ENCODE assay signal across 9 mouse cellular contexts in the genomic region with DNA sequence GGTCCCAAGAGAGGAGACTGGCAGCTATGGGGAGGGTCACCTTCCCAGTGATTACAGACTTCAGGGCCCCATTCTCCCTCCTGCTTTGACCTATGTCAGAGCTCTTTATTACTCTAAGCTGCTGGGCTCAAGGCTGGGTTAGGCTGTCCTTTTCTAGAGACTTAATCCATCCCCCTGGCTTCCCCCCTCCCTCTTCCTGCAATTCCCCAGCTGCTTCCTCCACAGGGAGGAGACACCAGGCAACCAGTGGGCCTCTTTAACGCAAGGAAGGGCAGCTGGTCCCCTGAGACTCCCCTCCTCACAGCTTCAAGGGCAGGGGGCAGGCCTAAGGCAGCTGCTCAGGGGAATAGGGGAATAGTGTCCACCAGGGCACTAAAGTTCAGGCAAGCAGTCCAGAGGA. TPM values are rescaled to one million over a fixed set of nuclear protein-coding genes. Genes with fewer than 3 reads are reported as not detected.
A peak's percentile ranks its signal among the peaks of the same experiment; 100 is the strongest.
DNase-seq lines count a peak whose midpoint lies in the region; ATAC-seq and TF ChIP-seq lines count a peak whose summit lies in the region.
"Had no signal": no experiment of that assay in that cellular context is flagged by ENCODE, and none has a peak within 500 bp of the region (broad histone marks: within the 10 kb centered on the region; RNA-seq: fewer than 3 reads in every experiment).

No protein-coding gene starts in this region.

- intact Hi-C loops in left cerebral cortex, postnatal 36 days (cut with DNase I) = no loop called here

- H3K9ac ChIP-seq in forebrain, embryonic 12.5 days = no peak overlapping the region
- H3K9ac ChIP-seq in forebrain, postnatal 0 days = no peak overlapping the region
- no peak overlapping the region for H3K9ac ChIP-seq in heart, postnatal 0 days (replicated peaks; ENCODE audit: low read depth, low read length)

- ATAC-seq in forebrain, embryonic 12.5 days (ENCODE audit: low FRiP score) = no peak
- no peak for ATAC-seq in forebrain, postnatal 0 days
- 0 out of 2 replicates have a peak, but pooled peaks have one; percentile 8 for ATAC-seq in heart, postnatal 0 days (ENCODE audit: insufficient read depth, low read depth)
- no peak for ATAC-seq in frontal cortex, adult (ENCODE audit: low TSS enrichment)

- H3K27ac ChIP-seq in forebrain, embryonic 12.5 days = no peak overlapping the region; the same call in 1 of the 2 replicates
- no peak overlapping the region for H3K27ac ChIP-seq in forebrain, postnatal 0 days (ENCODE audit: low read depth, low read length)
- H3K27ac ChIP-seq in heart, postnatal 0 days (ENCODE audit: low read depth) = peak overlapping the region; percentile 32

- no peak for TF ChIP-seq CTCF in forebrain, postnatal 0 days (IDR thresholded peaks at IDR 0.05; ENCODE audit: low read depth)
- TF ChIP-seq CTCF in heart, postnatal 0 days (IDR thresholded peaks at IDR 0.05; ENCODE audit: low read depth) = 0 out of 2 replicates have a peak, but pooled peaks have one; percentile 1

- DNase-seq in forebrain, postnatal 0 days = no peak
- DNase-seq in adipocyte (ENCODE audit: low spot score) = peak; percentile 76
- peak; percentile 53 for DNase-seq in heart, postnatal 0 days (ENCODE audit: low spot score)
- peak; percentile 53 for DNase-seq in lung, postnatal 25 days (ENCODE audit: low spot score)
- no peak for DNase-seq in left cerebral cortex, postnatal 36 days (ENCODE audit: low spot score in 2 of 2)
- no peak for DNase-seq in cerebellum, postnatal 25 days
- DNase-seq: cerebellum, adult 9-11 months had no signal

- peaks cover 29% of the 10 kb centered on the region for H3K27me3 ChIP-seq in forebrain, embryonic 12.5 days
- H3K27me3 ChIP-seq in forebrain, postnatal 0 days (ENCODE audit: insufficient read depth, low read length) = no peaks in the 10 kb centered on the region
- H3K27me3 ChIP-seq in heart, postnatal 0 days (ENCODE audit: control insufficient read depth, insufficient read depth, low read length) = peaks cover 9% of the 10 kb centered on the region; the same call in 1 of the 2 replicates

- H3K4me3 ChIP-seq in forebrain, embryonic 12.5 days (replicated peaks) = no peak overlapping the region
- H3K4me3 ChIP-seq in forebrain, postnatal 0 days (ENCODE audit: low read depth, low read length) = no peak overlapping the region
- no peak overlapping the region for H3K4me3 ChIP-seq in heart, postnatal 0 days (ENCODE audit: low read depth, low read length)

- H3K36me3 ChIP-seq in forebrain, embryonic 12.5 days (replicated peaks) = no peaks in the 10 kb centered on the region
- no peaks in the 10 kb centered on the region for H3K36me3 ChIP-seq in forebrain, postnatal 0 days (ENCODE audit: insufficient read depth)
- H3K36me3 ChIP-seq in heart, postnatal 0 days (replicated peaks; ENCODE audit: control insufficient read depth, insufficient read depth, low read length) = no peaks in the 10 kb centered on the region

- 0 out of 2 replicates have a peak, but pooled peaks have one; percentile 39 for TF ChIP-seq EP300 in heart, postnatal 0 days (IDR thresholded peaks at IDR 0.05; ENCODE audit: low read depth)

- H3K4me1 ChIP-seq in forebrain, embryonic 12.5 days = peaks cover 56% of the 10 kb centered on the region
- peaks cover 10% of the 10 kb centered on the region; the same call in 1 of the 2 replicates for H3K4me1 ChIP-seq in forebrain, postnatal 0 days (ENCODE audit: insufficient read depth)
- H3K4me1 ChIP-seq in heart, postnatal 0 days (ENCODE audit: control insufficient read depth, insufficient read depth) = peaks cover 24% of the 10 kb centered on the region

- 5% methylated on average over 1 of the region's 1 CpGs for WGBS in forebrain, embryonic 12.5 days
- 26% methylated on average over 1 of the region's 1 CpGs for WGBS in forebrain, postnatal 0 days
- WGBS in heart, postnatal 0 days = 42% methylated on average over 1 of the region's 1 CpGs

- peak overlapping the region; percentile 1; the same call in 1 of the 2 replicates for H3K4me2 ChIP-seq in forebrain, embryonic 12.5 days
- no peak overlapping the region for H3K4me2 ChIP-seq in forebrain, postnatal 0 days (ENCODE audit: low read depth)
- peak overlapping the region; percentile 96; the same call in 1 of the 2 replicates for H3K4me2 ChIP-seq in heart, postnatal 0 days (ENCODE audit: low read depth, low read length)

- no peaks in the 10 kb centered on the region for H3K9me3 ChIP-seq in forebrain, embryonic 12.5 days
- no peaks in the 10 kb centered on the region for H3K9me3 ChIP-seq in forebrain, postnatal 0 days (ENCODE audit: low read length)
- no peaks in the 10 kb centered on the region for H3K9me3 ChIP-seq in heart, postnatal 0 days (replicated peaks; ENCODE audit: control insufficient read depth, low read length)

RNA-seq across cellular contexts. Expression of a gene that starts 1.9 kb away (rescaled TPM):
- polyA plus RNA-seq in forebrain, embryonic 12.5 days (2016; fragmentation: Nextera tagmentation; extraction: Ambion mirVana) = 36.3 and 39.8 TPM in 2 replicates
- 27.2 and 42.8 TPM in 2 replicates for total RNA-seq in forebrain, postnatal 0 days (2014; rRNA removed)
- polyA plus RNA-seq in forebrain, postnatal 0 days (2015; fragmentation: Nextera tagmentation; extraction: Ambion mirVana) = 65.9 and 70.6 TPM in 2 replicates
- 13.5 and 18.9 TPM in 2 replicates for total RNA-seq in heart, postnatal 0 days (2014; rRNA removed; ENCODE audit: low replicate concordance)
- polyA plus RNA-seq in heart, postnatal 0 days (2015; fragmentation: Nextera tagmentation; extraction: Ambion mirVana) = 23.7 and 25.7 TPM in 2 replicates
- 10 to 100 TPM; 63.5 to 69.7 TPM for total RNA-seq in left cerebral cortex, postnatal 36 days (2021)

RNA-seq across cellular contexts. Expression of a gene that starts 34.9 kb away (rescaled TPM):
- polyA plus RNA-seq in forebrain, embryonic 12.5 days (2016; fragmentation: Nextera tagmentation; extraction: Ambion mirVana) = 1.1 and 1.2 TPM in 2 replicates
- total RNA-seq in forebrain, postnatal 0 days (2014; rRNA removed) = 17.6 and 23.5 TPM in 2 replicates
- 9.0 and 12.1 TPM in 2 replicates for polyA plus RNA-seq in forebrain, postnatal 0 days (2015; fragmentation: Nextera tagmentation; extraction: Ambion mirVana)
- total RNA-seq in heart, postnatal 0 days (2014; rRNA removed; ENCODE audit: low replicate concordance) = 0.65 and 4.9 TPM in 2 replicates
- 1.3 and 1.6 TPM in 2 replicates for polyA plus RNA-seq in heart, postnatal 0 days (2015; fragmentation: Nextera tagmentation; extraction: Ambion mirVana)
- 1 to 10 TPM; 2.9 to 3.1 TPM for total RNA-seq in left cerebral cortex, postnatal 36 days (2021)

RNA-seq across cellular contexts. Expression of a gene that starts 49.4 kb away (rescaled TPM):
- polyA plus RNA-seq in forebrain, embryonic 12.5 days (2016; fragmentation: Nextera tagmentation; extraction: Ambion mirVana) = 62.9 and 67.6 TPM in 2 replicates
- 32.8 and 33.5 TPM in 2 replicates for total RNA-seq in forebrain, postnatal 0 days (2014; rRNA removed)
- 14.7 and 18.0 TPM in 2 replicates for polyA plus RNA-seq in forebrain, postnatal 0 days (2015; fragmentation: Nextera tagmentation; extraction: Ambion mirVana)
- 6.8 and 15.3 TPM in 2 replicates for total RNA-seq in heart, postnatal 0 days (2014; rRNA removed; ENCODE audit: low replicate concordance)
- polyA plus RNA-seq in heart, postnatal 0 days (2015; fragmentation: Nextera tagmentation; extraction: Ambion mirVana) = 13.3 and 15.1 TPM in 2 replicates
- 10 to 100 TPM; 32.1 to 57.4 TPM for total RNA-seq in left cerebral cortex, postnatal 36 days (2021)

RNA-seq across cellular contexts. Expression of a gene that starts 58.0 kb away (rescaled TPM):
- 31.3 and 32.5 TPM in 2 replicates for polyA plus RNA-seq in forebrain, embryonic 12.5 days (2016; fragmentation: Nextera tagmentation; extraction: Ambion mirVana)
- total RNA-seq in forebrain, postnatal 0 days (2014; rRNA removed) = 16.8 and 26.4 TPM in 2 replicates
- 37.4 and 41.2 TPM in 2 replicates for polyA plus RNA-seq in forebrain, postnatal 0 days (2015; fragmentation: Nextera tagmentation; extraction: Ambion mirVana)
- total RNA-seq in heart, postnatal 0 days (2014; rRNA removed; ENCODE audit: low replicate concordance) = 42.1 and 46.5 TPM in 2 replicates
- 23.8 and 27.8 TPM in 2 replicates for polyA plus RNA-seq in heart, postnatal 0 days (2015; fragmentation: Nextera tagmentation; extraction: Ambion mirVana)
- 1 to 10 TPM; 6.5 to 7.5 TPM for total RNA-seq in left cerebral cortex, postnatal 36 days (2021)

Comparison
In these comparisons a context has a peak if more than half of its experiments do, and no peak if none do; other contexts are left out.
1. DNase-seq: peak in adipocyte (single experiment), heart, postnatal 0 days (single experiment) and lung, postnatal 25 days (single experiment); none in forebrain, postnatal 0 days (single experiment), left cerebral cortex, postnatal 36 days (0 of 2) and cerebellum, postnatal 25 days (0 of 2).